Comparison of ENCODE assay signal across 9 mouse cellular contexts in the genomic region with DNA sequence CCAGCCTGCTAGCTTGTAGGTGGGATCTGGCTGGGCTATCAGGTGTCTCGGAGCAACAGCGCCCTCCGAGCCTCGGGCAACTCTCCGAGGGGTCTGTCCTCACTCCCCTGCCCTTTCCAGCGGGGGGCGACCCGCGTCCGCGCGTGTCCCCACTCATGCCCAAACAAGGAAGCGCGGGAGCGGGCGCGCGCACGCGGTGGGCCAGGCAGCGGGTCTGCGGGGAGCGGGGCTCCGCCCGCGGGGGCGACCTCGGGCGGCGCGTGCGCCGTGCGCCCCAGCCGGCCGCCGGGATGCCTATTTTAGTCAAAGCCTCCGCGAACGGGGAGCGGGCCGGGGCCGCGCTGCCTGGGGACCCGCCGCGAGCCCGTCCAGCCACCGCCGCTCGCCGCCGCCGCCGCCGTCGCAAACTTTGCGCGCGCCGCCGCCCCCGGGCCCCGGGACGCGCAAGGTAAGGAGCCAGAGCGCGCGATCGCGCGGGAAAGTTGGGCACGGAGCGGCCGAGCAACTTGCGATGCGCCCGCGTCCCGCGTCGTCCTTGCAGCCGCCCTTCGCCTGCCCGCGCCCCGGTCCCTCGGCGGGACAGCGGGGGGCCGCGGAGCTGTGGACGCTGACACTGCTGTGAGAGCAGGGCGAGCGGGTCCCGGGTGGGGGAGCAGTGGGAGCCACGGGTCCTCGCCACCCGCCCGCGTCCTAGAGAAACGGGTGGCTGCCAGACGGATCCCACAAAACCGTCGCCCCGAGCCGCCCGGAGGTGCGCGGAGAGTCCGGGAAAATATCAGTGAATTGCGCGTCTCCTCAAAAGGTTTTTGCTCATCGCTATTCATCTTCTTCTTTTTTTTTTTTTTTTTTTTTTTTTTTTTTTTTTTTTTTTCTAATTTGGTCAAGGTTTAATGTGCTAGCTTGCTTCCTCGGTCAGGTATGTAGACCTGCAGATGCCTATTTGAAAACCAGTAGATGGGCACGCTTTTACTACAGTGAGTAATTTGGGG. TPM values are rescaled to one million over a fixed set of nuclear protein-coding genes. Genes with fewer than 3 reads are reported as not detected.
DNase-seq lines count a peak whose midpoint lies in the region; ATAC-seq and TF ChIP-seq lines count a peak whose summit lies in the region.
"Had no signal": no experiment of that assay in that cellular context is flagged by ENCODE, and none has a peak within 500 bp of the region (broad histone marks: within the 10 kb centered on the region; RNA-seq: fewer than 3 reads in every experiment).

A gene (plus strand): TSS at position 339 of the 989 bp plus-strand sequence.

- H3K79me2 ChIP-seq in liver, adult 2 months (ENCODE audit: control insufficient read depth, insufficient read depth, low read length), result no peaks in the 10 kb centered on the region

- no peak for TF ChIP-seq POLR2A in liver, adult 2 months (IDR thresholded peaks at IDR 0.05; ENCODE audit: extremely low read depth, insufficient read depth, low read length)

- peaks cover 14% of the 10 kb centered on the region; the same call in 1 of the 2 replicates for H3K27me3 ChIP-seq in hindbrain, embryonic 15.5 days
- H3K27me3 ChIP-seq in liver, adult 2 months (ENCODE audit: control insufficient read depth, insufficient read depth, low read length), result peaks cover 8% of the 10 kb centered on the region

- no peaks in the 10 kb centered on the region for H3K36me3 ChIP-seq in hindbrain, embryonic 15.5 days
- H3K36me3 ChIP-seq in liver, adult 2 months (ENCODE audit: control insufficient read depth, insufficient read depth, low read length), result no peaks in the 10 kb centered on the region

- peak within 1 kb of the TSS; percentile 54 for H3K9ac ChIP-seq in hindbrain, embryonic 15.5 days
- H3K9ac ChIP-seq in liver, adult 2 months (ENCODE audit: low read depth, low read length), result no peak within 1 kb of the TSS

- peak within 1 kb of the TSS; percentile 85 for H3K4me3 ChIP-seq in hindbrain, embryonic 15.5 days
- peak within 1 kb of the TSS; percentile 33; the same call in 1 of the 2 replicates for H3K4me3 ChIP-seq in liver, adult 2 months (ENCODE audit: insufficient read depth, low read depth, low read length)

- H3K4me2 ChIP-seq in hindbrain, embryonic 15.5 days, result peak within 1 kb of the TSS; percentile 98

- ATAC-seq in cerebellum, adult (ENCODE audit: insufficient number of reproducible peaks, low FRiP score, low TSS enrichment), result no peak
- ATAC-seq in hindbrain, embryonic 15.5 days (ENCODE audit: low FRiP score, low read depth), result peak; percentile 74

- 0 out of 2 replicates have a peak, but pooled peaks cover 6% of the 10 kb centered on the region for H3K4me1 ChIP-seq in hindbrain, embryonic 15.5 days (replicated peaks)
- H3K4me1 ChIP-seq in liver, adult 2 months (ENCODE audit: control insufficient read depth, insufficient read depth, low read length), result no peaks in the 10 kb centered on the region

- DNase-seq in cerebellum, postnatal 25 days, result peak; percentile 14 to 31
- peak; percentile 26 for DNase-seq in brain, adult 2 months (ENCODE audit: low read depth, low spot score)
- DNase-seq in gastrocnemius, adult 8-10 months (ENCODE audit: low spot score in 2 of 2), result peak; percentile 25 to 64
- no peak for DNase-seq in liver, adult 2 months (ENCODE audit: extremely low read depth, low read depth, low spot score)
- peak; percentile 58 for DNase-seq in ovary, postnatal 36 days (ENCODE audit: low spot score)
- DNase-seq in cerebellum, adult 18-20 months, result no peak

- 1% methylated on average over 68 of the region's 116 CpGs for WGBS in hindbrain, embryonic 15.5 days
- WGBS in liver, adult 2 months, result 3% methylated on average over 89 of the region's 116 CpGs

- H3K27ac ChIP-seq in hindbrain, embryonic 15.5 days (replicated peaks), result 0 out of 2 replicates have a peak within 1 kb of the TSS, but pooled peaks have one; percentile 15
- no peak within 1 kb of the TSS for H3K27ac ChIP-seq in liver, adult 2 months (replicated peaks; ENCODE audit: insufficient read depth, low read depth, low read length)

- H3K9me3 ChIP-seq in hindbrain, embryonic 15.5 days, result no peaks in the 10 kb centered on the region

- no peak for TF ChIP-seq CTCF in liver, adult 2 months (IDR thresholded peaks at IDR 0.05; ENCODE audit: low read depth, low read length)

RNA-seq across cellular contexts. Expression of the gene that starts here (rescaled TPM):
- total RNA-seq in gastrocnemius, adult 8-10 months (2022), result 10 to 100 TPM; 33.3 to 44.9 (median 39.0) TPM
- polyA plus RNA-seq in hindbrain, embryonic 15.5 days (2015; fragmentation: Nextera tagmentation; extraction: Ambion mirVana), result 1.9 and 2.0 TPM in 2 replicates
- total RNA-seq in liver, adult 2 months (2014; rRNA removed), result under 0.01 and 0.09 TPM in 2 replicates
- polyA plus RNA-seq in liver, adult 2 months (2012; rRNA removed), result not detected in 2 replicates
- total RNA-seq: hematopoietic stem cell, adult 5-6 weeks had no signal

Comparison
In these comparisons a context has a peak if more than half of its experiments do, and no peak if none do; other contexts are left out.
1. RNA of the gene that starts here (total RNA-seq): 33.3 to 44.9 TPM in gastrocnemius, adult 8-10 months; under 0.01 to 0.09 TPM in liver, adult 2 months; every median in the first group is over 10 times any median in the second.
2. DNase-seq: peak in cerebellum, postnatal 25 days (2 of 2), brain, adult 2 months (single experiment), gastrocnemius, adult 8-10 months (2 of 2) and ovary, postnatal 36 days (single experiment); none in liver, adult 2 months (single experiment) and cerebellum, adult 18-20 months (0 of 2).